Mouse (Mus musculus): ENCODE data around the gene Zfp37. TPM values are rescaled to one million over a fixed set of nuclear protein-coding genes. Genes with fewer than 3 reads are reported as not detected.
"Not testable (repeated sequence)": the region's sequence is repeated elsewhere in the genome, so short reads cannot be mapped to it uniquely, and the experiment has no call there.

Gene Zfp37
- 1 to 10 TPM; 1.9 to 2.0 TPM for total RNA-seq (2021)
- long read RNA-seq, experiment 1, result 0 reads
- long read RNA-seq, experiment 2, partial matches to known transcripts, result 0 of 1 reads
- long read RNA-seq, experiment 2, other reads (novel, unspliced or antisense), result 0 of 1 reads

- intact Hi-C loops (cut with DNase I; ENCODE audit: low total_unique reads), result no loop called here
- no peak for DNase-seq
Observed at GRCm38 (mm10) chr4:62230769-62231168, at the start of gene Zfp37. Zfp37 (minus strand) TSS chr4:62231047.

GRCm38 (mm10) chr4:62278081-62278480 lies 47.2 kb upstream of the Zfp37 start:
- no peak for DNase-seq
- intact Hi-C loops (cut with DNase I; ENCODE audit: low total_unique reads), result no loop called here

GRCm38 (mm10) chr4:62277222-62277621 lies 46.4 kb upstream of the Zfp37 start:
- intact Hi-C loops (cut with DNase I; ENCODE audit: low total_unique reads), result no loop called here
- no peak for DNase-seq

GRCm38 (mm10) chr4:62276642-62277041 lies 45.8 kb upstream of the Zfp37 start:
- intact Hi-C loops (cut with DNase I; ENCODE audit: low total_unique reads), result no loop called here
- no peak for DNase-seq

GRCm38 (mm10) chr4:62274841-62275536 lies 44.1 kb upstream of the Zfp37 start:
- intact Hi-C loops (cut with DNase I; ENCODE audit: low total_unique reads), result no loop called here
- DNase-seq, result no peak

- no peak for DNase-seq
- intact Hi-C loops (cut with DNase I; ENCODE audit: low total_unique reads), result no loop called here
Observed at GRCm38 (mm10) chr4:62273916-62274315, 43.1 kb upstream of the Zfp37 start.

- intact Hi-C loops (cut with DNase I; ENCODE audit: low total_unique reads), result no loop called here
- DNase-seq, result no peak
Observed at GRCm38 (mm10) chr4:62272696-62273095, 41.8 kb upstream of the Zfp37 start.

GRCm38 (mm10) chr4:62267101-62267500 lies 36.3 kb upstream of the Zfp37 start:
- intact Hi-C loops (cut with DNase I; ENCODE audit: low total_unique reads), result no loop called here
- no peak for DNase-seq

- DNase-seq; intact Hi-C loops (cut with DNase I; ENCODE audit: low total_unique reads): not testable (repeated sequence)
Observed at GRCm38 (mm10) chr4:62266016-62266415, 35.2 kb upstream of the Zfp37 start.

- intact Hi-C loops (cut with DNase I; ENCODE audit: low total_unique reads), result no loop called here
- DNase-seq, result no peak
Observed at GRCm38 (mm10) chr4:62265154-62265836, 34.4 kb upstream of the Zfp37 start.

GRCm38 (mm10) chr4:62263133-62263844 lies 32.4 kb upstream of the Zfp37 start:
- no peak for DNase-seq
- intact Hi-C loops (cut with DNase I; ENCODE audit: low total_unique reads), result no loop called here

GRCm38 (mm10) chr4:62262276-62262675 lies 31.4 kb upstream of the Zfp37 start, which contains the start of gene Slc31a2:
Slc31a2 (plus strand) TSS chr4:62262562.
- intact Hi-C loops (cut with DNase I; ENCODE audit: low total_unique reads), result no loop called here
- no peak for DNase-seq

GRCm38 (mm10) chr4:62256931-62257330 lies 26.1 kb upstream of the Zfp37 start:
- intact Hi-C loops (cut with DNase I; ENCODE audit: low total_unique reads), result no loop called here
- DNase-seq, result peak; percentile 36

GRCm38 (mm10) chr4:62254551-62254950 lies 23.7 kb upstream of the Zfp37 start:
- DNase-seq, result no peak
- intact Hi-C loops (cut with DNase I; ENCODE audit: low total_unique reads), result no loop called here

GRCm38 (mm10) chr4:62251776-62252175 lies 20.9 kb upstream of the Zfp37 start:
- intact Hi-C loops (cut with DNase I; ENCODE audit: low total_unique reads), result no loop called here
- no peak for DNase-seq

- DNase-seq, result no peak
- intact Hi-C loops (cut with DNase I; ENCODE audit: low total_unique reads), result no loop called here
Observed at GRCm38 (mm10) chr4:62250896-62251544, 20.2 kb upstream of the Zfp37 start.

GRCm38 (mm10) chr4:62248328-62248727 lies 17.5 kb upstream of the Zfp37 start:
- intact Hi-C loops (cut with DNase I; ENCODE audit: low total_unique reads), result no loop called here
- DNase-seq, result no peak

- intact Hi-C loops (cut with DNase I; ENCODE audit: low total_unique reads), result no loop called here
- no peak for DNase-seq
Observed at GRCm38 (mm10) chr4:62240586-62240985, 9.7 kb upstream of the Zfp37 start.

GRCm38 (mm10) chr4:62230153-62230552 lies 694 bp downstream of the Zfp37 start:
- intact Hi-C loops (cut with DNase I; ENCODE audit: low total_unique reads), result no loop called here
- DNase-seq, result no peak

- intact Hi-C loops (cut with DNase I; ENCODE audit: low total_unique reads), result no loop called here
- DNase-seq, result no peak
Observed at GRCm38 (mm10) chr4:62229448-62229847, 1.4 kb downstream of the Zfp37 start.
